In genomic region chr11:85754631-85755502, GRCm38 (mm10) we compare ENCODE assay signal across 14 mouse cellular contexts.
DNase-seq lines count a peak whose midpoint lies in the region; ATAC-seq lines count a peak whose summit lies in the region.
"Had no signal": no experiment of that assay in that cellular context is flagged by ENCODE, and none has a peak within 500 bp of the region (broad histone marks: within the 10 kb centered on the region; RNA-seq: fewer than 3 reads in every experiment).

No protein-coding gene starts in this region.

- H3K9me3 ChIP-seq in kidney, embryonic 16.5 days (ENCODE audit: low read length) = no peaks in the 10 kb centered on the region
- no peaks in the 10 kb centered on the region for H3K9me3 ChIP-seq in intestine, embryonic 15.5 days
- no peaks in the 10 kb centered on the region for H3K9me3 ChIP-seq in hindbrain, embryonic 13.5 days
- H3K9me3 ChIP-seq: midbrain, embryonic 10.5 days; neural tube, embryonic 12.5 days had no signal

- ATAC-seq in kidney, embryonic 16.5 days (ENCODE audit: low FRiP score, low TSS enrichment) = no peak
- ATAC-seq in intestine, embryonic 15.5 days = peak; percentile 47; the same call in 1 of the 2 replicates
- no peak for ATAC-seq in hindbrain, embryonic 13.5 days (ENCODE audit: low FRiP score)
- ATAC-seq: inflammation-experienced regulatory T-cells, adult 6 months had no signal

- WGBS in kidney, embryonic 16.5 days = 59% methylated on average over 13 of the region's 13 CpGs
- 40% methylated on average over 13 of the region's 13 CpGs for WGBS in intestine, embryonic 15.5 days
- WGBS in hindbrain, embryonic 13.5 days = 44% methylated on average over 13 of the region's 13 CpGs

- intact Hi-C loops in left cerebral cortex, postnatal 25 days (cut with DNase I) = loop anchor here (1.0 kb wide), 1 partner anchor 263 kb away; no protein-coding TSS in a partner anchor

- peak overlapping the region; percentile 3; the same call in 1 of the 2 replicates for H3K27ac ChIP-seq in kidney, embryonic 16.5 days (ENCODE audit: low read length)
- no peak overlapping the region for H3K27ac ChIP-seq in intestine, embryonic 15.5 days
- H3K27ac ChIP-seq in hindbrain, embryonic 13.5 days = no peak overlapping the region
- H3K27ac ChIP-seq: gastrocnemius, adult 2 months; midbrain, embryonic 10.5 days; neural tube, embryonic 12.5 days had no signal

- H3K4me2 ChIP-seq in kidney, embryonic 16.5 days (replicated peaks; ENCODE audit: low read depth, low read length) = no peak overlapping the region
- H3K4me2 ChIP-seq in intestine, embryonic 15.5 days (replicated peaks) = no peak overlapping the region
- no peak overlapping the region for H3K4me2 ChIP-seq in hindbrain, embryonic 13.5 days
- H3K4me2 ChIP-seq: neural tube, embryonic 12.5 days had no signal

- H3K9ac ChIP-seq in kidney, embryonic 16.5 days (replicated peaks; ENCODE audit: low read length) = no peak overlapping the region
- no peak overlapping the region for H3K9ac ChIP-seq in intestine, embryonic 15.5 days
- H3K9ac ChIP-seq in hindbrain, embryonic 13.5 days = no peak overlapping the region
- H3K9ac ChIP-seq: neural tube, embryonic 12.5 days had no signal

- DNase-seq in kidney, adult 18-20 months = no peak
- DNase-seq in left cerebral cortex, postnatal 25 days (ENCODE audit: low spot score in 2 of 2) = peak; percentile 42 to 68
- DNase-seq in right cerebral cortex, adult 2 months (ENCODE audit: low spot score in 2 of 2) = peak; percentile 42 to 47
- no peak for DNase-seq in spleen, postnatal 36 days (ENCODE audit: low spot score in 2 of 2)
- DNase-seq: cerebellum, adult 9-11 months; gastrocnemius, adult 2 months; liver; thymus, postnatal 4 days had no signal

- no peak overlapping the region for H3K4me3 ChIP-seq in kidney, embryonic 16.5 days (ENCODE audit: low read length)
- no peak overlapping the region for H3K4me3 ChIP-seq in intestine, embryonic 15.5 days (replicated peaks)
- no peak overlapping the region for H3K4me3 ChIP-seq in hindbrain, embryonic 13.5 days
- H3K4me3 ChIP-seq: gastrocnemius, adult 2 months; midbrain, embryonic 10.5 days; neural tube, embryonic 12.5 days had no signal

- H3K4me1 ChIP-seq in kidney, embryonic 16.5 days (ENCODE audit: insufficient read depth, low read length) = peaks cover 6% of the 10 kb centered on the region
- H3K4me1 ChIP-seq in intestine, embryonic 15.5 days (replicated peaks) = peaks cover 10% of the 10 kb centered on the region; the same call in 1 of the 2 replicates
- peaks cover 11% of the 10 kb centered on the region for H3K4me1 ChIP-seq in hindbrain, embryonic 13.5 days (replicated peaks)

- H3K27me3 ChIP-seq in kidney, embryonic 16.5 days (ENCODE audit: insufficient read depth, low read length) = no peaks in the 10 kb centered on the region
- no peaks in the 10 kb centered on the region for H3K27me3 ChIP-seq in intestine, embryonic 15.5 days (replicated peaks)
- 0 out of 2 replicates have a peak, but pooled peaks cover 3% of the 10 kb centered on the region for H3K27me3 ChIP-seq in hindbrain, embryonic 13.5 days
- H3K27me3 ChIP-seq: neural tube, embryonic 12.5 days had no signal

- H3K36me3 ChIP-seq in kidney, embryonic 16.5 days (ENCODE audit: insufficient read depth, low read length) = no peaks in the 10 kb centered on the region
- H3K36me3 ChIP-seq in intestine, embryonic 15.5 days = no peaks in the 10 kb centered on the region
- no peaks in the 10 kb centered on the region for H3K36me3 ChIP-seq in hindbrain, embryonic 13.5 days
- H3K36me3 ChIP-seq: midbrain, embryonic 10.5 days; neural tube, embryonic 12.5 days had no signal

Comparison
In these comparisons a context has a peak if more than half of its experiments do, and no peak if none do; other contexts are left out.
1. DNase-seq: peak in left cerebral cortex, postnatal 25 days (2 of 2) and right cerebral cortex, adult 2 months (2 of 2); none in kidney, adult 18-20 months (single experiment) and spleen, postnatal 36 days (0 of 2).